Mouse (Mus musculus) midbrain, embryonic 13.5 days (tissue): ENCODE measurements at regions not wholly inside any gene's neighbourhood (a gene's known extent, or its start where the extent isn't known, plus 50 kb on each side); places are given as distances from the start of the nearest gene placed in this dataset.

ENCODE experiments used
- ATAC-seq: fragments of 200-750 bp; cut with Nextera tagmentation; 2 replicates; pipeline ENCODE4 v1.8.0; 2017; ENCODE audit warnings: mild to moderate bottlenecking, moderate TSS enrichment, moderate library complexity
- H3K27ac ChIP-seq: fragments of 300-500 bp; sonication (generic); 2 replicates; pipeline ENCODE4 v1.5.1; 2015; ENCODE audit warnings: inconsistent platforms, mild to moderate bottlenecking, moderate library complexity
- H3K27me3 ChIP-seq: fragments of 300-500 bp; sonication (generic); 2 replicates; pipeline ENCODE4 v1.6.1; 2015; ENCODE audit warnings: mild to moderate bottlenecking, inconsistent platforms
- H3K36me3 ChIP-seq: fragments of 300-500 bp; sonication (generic); 2 replicates; pipeline ENCODE4 v1.6.1; 2015; ENCODE audit warnings: mild to moderate bottlenecking, inconsistent platforms
- H3K4me1 ChIP-seq: fragments of 300-500 bp; sonication (generic); replicated peaks from 2 replicates; pipeline ENCODE4 v1.6.1; 2015; ENCODE audit warnings: inconsistent platforms
- H3K4me2 ChIP-seq: fragments of 300-500 bp; sonication (generic); replicated peaks from 2 replicates; pipeline ENCODE4 v1.6.1; 2015; ENCODE audit warnings: moderate library complexity, mild to moderate bottlenecking, inconsistent platforms
- H3K4me3 ChIP-seq: fragments of 300-500 bp; sonication (generic); replicated peaks from 2 replicates; pipeline ENCODE4 v1.5.1; 2015; ENCODE audit warnings: mild to moderate bottlenecking, inconsistent platforms
- H3K9ac ChIP-seq: fragments of 300-500 bp; sonication (generic); replicated peaks from 2 replicates; pipeline ENCODE4 v1.6.1; 2015; ENCODE audit warnings: mild to moderate bottlenecking, inconsistent platforms
- H3K9me3 ChIP-seq: fragments of 300-500 bp; sonication (generic); 2 replicates; pipeline ENCODE4 v1.6.1; 2016; ENCODE audit warnings: mild to moderate bottlenecking, inconsistent platforms
- WGBS: fragments of 180-500 bp; shearing (Covaris S2); methylation state at CpG from one replicate; pipeline ENCODE4 v1.1.7; 2015; 5-methylcytosine and 5-hydroxymethylcytosine counted together

DNA sequence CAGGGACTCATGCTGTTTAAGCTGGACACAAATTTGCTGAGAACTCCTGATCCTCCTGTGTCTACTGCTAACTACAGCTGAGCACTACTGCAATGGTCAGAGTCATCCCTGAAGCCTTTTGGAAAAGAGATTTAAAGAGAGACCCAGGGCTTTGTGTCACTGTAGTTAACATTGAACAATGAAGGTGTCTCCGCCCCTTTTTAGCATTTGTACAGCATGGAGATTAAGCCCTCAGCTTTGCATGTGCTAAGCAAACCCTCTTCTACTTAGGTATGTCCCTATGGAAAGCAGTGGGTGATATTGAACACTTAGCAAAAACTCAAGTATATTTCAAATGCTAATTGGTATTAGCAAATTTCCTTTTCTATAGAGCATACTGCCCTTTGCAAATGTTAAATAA, 231.6 kb downstream of the Etaa1 start:
- Histone ChIP-seq H3K27ac (no peak overlapping the region), H3K9ac (no peak overlapping the region), H3K4me2 (no peak overlapping the region), H3K4me1 (no peaks in the 10 kb centered on the region), H3K4me3 (no peak overlapping the region), H3K27me3 (no peaks in the 10 kb centered on the region), H3K36me3 (no peaks in the 10 kb centered on the region), H3K9me3 (no peaks in the 10 kb centered on the region)
- no peak for ATAC-seq
- WGBS = 64% methylated on average over 1 of the region's 1 CpGs

DNA sequence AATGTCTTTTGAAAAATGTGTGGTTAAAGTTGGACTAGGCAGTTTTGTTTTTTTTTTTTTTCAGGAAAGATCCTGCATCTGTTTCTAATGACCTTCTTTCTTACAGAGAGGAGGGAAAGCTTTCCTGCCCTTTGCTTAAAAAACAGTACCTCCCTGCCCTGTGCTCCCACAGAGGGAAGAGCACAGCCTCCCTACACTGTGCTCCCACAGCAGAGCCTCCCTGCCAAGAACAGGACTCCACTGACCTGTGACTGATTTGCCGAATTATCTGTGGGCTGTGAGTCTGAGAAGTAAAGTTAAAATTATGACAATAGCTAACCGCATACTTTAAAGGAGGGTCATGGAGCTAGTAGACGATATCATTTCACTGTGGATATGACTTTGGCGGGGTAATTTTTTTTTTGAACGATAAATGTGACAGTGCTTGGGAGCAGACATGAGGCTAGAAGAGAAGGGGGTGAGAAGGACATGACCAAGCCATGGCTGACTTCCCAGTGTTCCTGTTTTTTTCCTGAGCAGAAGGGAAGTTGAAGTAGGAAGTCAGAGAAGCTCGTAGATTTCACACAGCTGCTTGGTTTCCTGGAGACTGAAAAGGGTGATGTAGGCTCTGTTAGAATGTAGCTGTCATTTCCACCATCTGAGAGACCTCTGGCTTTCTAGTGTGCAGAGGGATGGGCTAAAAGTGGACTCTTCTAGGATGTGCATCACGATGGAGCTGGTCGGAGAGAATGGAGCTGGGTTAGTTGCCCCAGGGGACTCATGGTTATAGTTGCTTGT, 226.2 kb downstream of the Etaa1 start:
- H3K36me3 ChIP-seq = no peaks in the 10 kb centered on the region
- WGBS = 76% methylated on average over 8 of the region's 8 CpGs
- H3K4me1 ChIP-seq = no peaks in the 10 kb centered on the region
- H3K27ac ChIP-seq = no peak overlapping the region
- H3K9ac ChIP-seq = no peak overlapping the region
- no peak overlapping the region for H3K4me3 ChIP-seq
- no peak overlapping the region for H3K4me2 ChIP-seq
- no peak for ATAC-seq
- no peaks in the 10 kb centered on the region for H3K27me3 ChIP-seq
- H3K9me3 ChIP-seq = no peaks in the 10 kb centered on the region

DNA sequence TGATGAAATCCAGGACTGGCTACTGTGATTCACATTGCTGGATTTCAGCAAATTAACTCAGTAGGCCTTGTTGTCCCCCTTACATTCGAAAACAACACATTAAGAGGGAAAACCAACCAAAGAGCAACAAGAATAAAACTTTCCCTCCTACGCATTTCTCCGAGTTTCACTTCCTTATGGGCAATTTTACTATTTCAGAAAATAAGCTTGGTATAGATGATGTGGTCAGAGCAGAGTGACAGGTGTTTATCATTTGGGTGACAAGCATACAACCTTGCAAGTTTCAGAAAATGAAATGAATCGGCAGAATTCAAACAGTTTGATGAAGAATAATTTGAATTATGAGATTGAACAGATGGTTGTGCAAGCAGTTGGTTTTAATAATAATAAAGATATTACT, 220.6 kb downstream of the Etaa1 start:
- no peak for ATAC-seq
- no peaks in the 10 kb centered on the region for H3K36me3 ChIP-seq
- no peak overlapping the region for H3K4me3 ChIP-seq
- H3K4me1 ChIP-seq = no peaks in the 10 kb centered on the region
- H3K27ac ChIP-seq = no peak overlapping the region
- H3K4me2 ChIP-seq = no peak overlapping the region
- 93% methylated on average over 4 of the region's 4 CpGs for WGBS
- H3K9ac ChIP-seq = no peak overlapping the region
- H3K9me3 ChIP-seq = no peaks in the 10 kb centered on the region
- H3K27me3 ChIP-seq = no peaks in the 10 kb centered on the region

DNA sequence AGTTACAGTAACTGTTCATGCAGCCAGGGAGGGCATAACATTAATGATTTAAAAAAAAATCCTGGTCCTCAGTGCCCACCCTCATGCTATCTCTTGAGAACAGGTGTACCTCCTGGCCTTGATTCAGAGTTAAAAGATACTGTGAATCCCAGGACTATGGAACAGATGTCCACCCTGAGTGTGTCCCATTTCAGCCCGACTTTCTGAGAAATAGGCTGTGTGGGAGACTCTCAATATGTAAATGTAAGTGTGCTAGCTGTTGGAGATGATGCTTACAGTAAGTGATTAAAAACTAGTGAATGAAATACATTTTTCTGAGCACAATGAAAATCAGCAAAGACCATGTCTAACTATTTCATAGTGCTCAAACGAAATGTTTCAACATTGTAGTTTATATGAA, 219.2 kb downstream of the Etaa1 start:
- Histone ChIP-seq H3K4me3 (no peak overlapping the region), H3K4me2 (no peak overlapping the region), H3K9me3 (no peaks in the 10 kb centered on the region), H3K9ac (no peak overlapping the region), H3K27me3 (no peaks in the 10 kb centered on the region), H3K36me3 (no peaks in the 10 kb centered on the region), H3K27ac (no peak overlapping the region), H3K4me1 (no peaks in the 10 kb centered on the region)
- ATAC-seq = no peak
- 75% methylated on average over 2 of the region's 2 CpGs for WGBS

GRCm38 (mm10) chr11:17738879-17739278, 214.8 kb downstream of the Etaa1 start:
- ATAC-seq = no peak
- H3K9me3 ChIP-seq = no peaks in the 10 kb centered on the region
- WGBS = 48% methylated on average over 5 of the region's 5 CpGs

DNA sequence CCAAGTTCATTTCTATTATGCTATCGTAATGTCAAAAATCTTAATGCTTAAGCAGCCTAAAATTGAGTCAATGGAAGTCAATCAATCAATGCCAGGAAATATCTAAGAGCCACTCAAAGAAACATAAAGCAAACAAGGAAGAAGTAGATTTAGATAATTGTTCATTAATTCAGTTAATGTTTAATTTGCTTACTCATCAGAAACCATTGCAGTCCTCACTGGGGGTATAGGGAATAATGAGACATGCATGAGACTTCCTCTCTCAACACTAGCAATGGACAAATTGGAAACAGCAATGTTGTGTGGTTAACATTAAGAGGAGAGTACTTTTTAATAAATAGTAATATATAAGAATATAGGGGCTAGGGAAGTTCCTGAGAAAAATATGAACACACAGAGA, 209.9 kb downstream of the Etaa1 start:
- 95% methylated on average over 1 of the region's 1 CpGs for WGBS
- no peaks in the 10 kb centered on the region for H3K36me3 ChIP-seq
- no peak overlapping the region for H3K27ac ChIP-seq
- no peaks in the 10 kb centered on the region for H3K4me1 ChIP-seq
- no peaks in the 10 kb centered on the region for H3K27me3 ChIP-seq
- no peak overlapping the region for H3K4me2 ChIP-seq
- no peak overlapping the region for H3K9ac ChIP-seq
- no peaks in the 10 kb centered on the region for H3K9me3 ChIP-seq
- ATAC-seq = no peak
- H3K4me3 ChIP-seq = no peak overlapping the region

More at GRCm38 (mm10) chr11:17738879-17739278, 214.8 kb downstream of the Etaa1 start:
- Histone ChIP-seq H3K4me1 (no peaks in the 10 kb centered on the region), H3K9ac (no peak overlapping the region), H3K27me3 (no peaks in the 10 kb centered on the region), H3K4me3 (no peak overlapping the region), H3K4me2 (no peak overlapping the region), H3K36me3 (no peaks in the 10 kb centered on the region), H3K27ac (no peak overlapping the region)

GRCm38 (mm10) chr11:17750345-17750744, 203.3 kb downstream of the Etaa1 start:
- peaks cover 6% of the 10 kb centered on the region for H3K4me1 ChIP-seq
- no peak overlapping the region for H3K27ac ChIP-seq
- no peak overlapping the region for H3K4me2 ChIP-seq
- H3K9ac ChIP-seq = no peak overlapping the region
- no peaks in the 10 kb centered on the region for H3K36me3 ChIP-seq
- ATAC-seq = peak; percentile 63; the same call in 1 of the 2 replicates
- WGBS = 22% methylated on average over 6 of the region's 6 CpGs
- no peaks in the 10 kb centered on the region for H3K9me3 ChIP-seq
- H3K4me3 ChIP-seq = no peak overlapping the region
- no peaks in the 10 kb centered on the region for H3K27me3 ChIP-seq

DNA sequence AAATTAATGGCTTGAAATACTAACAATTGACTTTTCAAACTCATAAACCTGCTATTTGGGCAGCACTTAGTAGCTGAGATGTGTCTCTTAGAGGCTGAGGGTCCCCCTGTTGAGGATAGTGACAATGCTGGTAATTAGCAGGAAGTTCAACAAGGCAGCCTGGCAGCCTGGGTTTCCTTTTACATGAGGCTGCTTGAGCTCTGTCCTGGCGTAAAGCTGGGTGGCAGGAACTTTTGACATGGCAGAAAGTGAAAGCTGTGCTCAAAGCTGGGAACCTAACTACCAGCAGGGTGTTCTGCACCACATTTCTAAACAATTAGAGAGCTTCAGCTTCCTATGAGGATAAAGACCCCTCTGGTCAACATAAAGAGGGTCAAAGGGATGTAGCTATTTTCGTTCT, 194.5 kb downstream of the Etaa1 start:
- WGBS = 61% methylated on average over 2 of the region's 2 CpGs

GRCm38 (mm10) chr11:17763411-17763810, 190.3 kb downstream of the Etaa1 start:
- no peak overlapping the region for H3K4me3 ChIP-seq
- H3K36me3 ChIP-seq = no peaks in the 10 kb centered on the region
- no peak overlapping the region for H3K9ac ChIP-seq
- no peaks in the 10 kb centered on the region for H3K4me1 ChIP-seq
- ATAC-seq = no peak
- no peaks in the 10 kb centered on the region for H3K9me3 ChIP-seq
- H3K27me3 ChIP-seq = no peaks in the 10 kb centered on the region
- no peak overlapping the region for H3K27ac ChIP-seq
- WGBS = 44% methylated on average over 1 of the region's 1 CpGs
- no peak overlapping the region for H3K4me2 ChIP-seq

More for the DNA sequence above, 194.5 kb downstream of the Etaa1 start:
- Histone ChIP-seq H3K4me2 (no peak overlapping the region), H3K27me3 (no peaks in the 10 kb centered on the region), H3K36me3 (no peaks in the 10 kb centered on the region), H3K9ac (no peak overlapping the region), H3K27ac (no peak overlapping the region), H3K4me1 (no peaks in the 10 kb centered on the region), H3K9me3 (no peaks in the 10 kb centered on the region), H3K4me3 (no peak overlapping the region)
- no peak for ATAC-seq

DNA sequence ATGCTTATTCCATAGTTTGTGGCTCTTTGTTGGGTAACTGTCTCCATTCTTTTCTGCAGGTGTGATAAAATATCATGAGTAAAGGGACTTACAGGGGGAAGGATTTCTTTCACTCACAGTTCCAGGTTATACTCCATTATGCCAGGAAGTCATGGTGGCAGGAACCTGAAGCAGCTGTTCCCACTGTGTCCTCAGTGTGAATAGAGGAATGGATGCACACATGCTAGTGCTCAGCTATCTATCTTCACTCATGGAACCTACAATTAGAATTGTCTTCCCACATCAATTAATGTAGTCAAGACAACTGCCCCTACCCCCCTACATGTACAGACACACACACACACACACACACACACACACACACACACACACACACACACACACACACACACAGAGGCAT, 189.5 kb downstream of the Etaa1 start:
- Histone ChIP-seq H3K4me1 (no peaks in the 10 kb centered on the region), H3K4me2 (no peak overlapping the region), H3K9me3 (no peaks in the 10 kb centered on the region), H3K36me3 (no peaks in the 10 kb centered on the region), H3K27me3 (no peaks in the 10 kb centered on the region), H3K4me3 (no peak overlapping the region), H3K27ac (no peak overlapping the region), H3K9ac (no peak overlapping the region)
- no peak for ATAC-seq

GRCm38 (mm10) chr11:17768345-17768759, 185.3 kb downstream of the Etaa1 start:
- no peak overlapping the region for H3K4me3 ChIP-seq
- H3K27ac ChIP-seq = no peak overlapping the region
- no peak overlapping the region for H3K4me2 ChIP-seq
- no peak overlapping the region for H3K9ac ChIP-seq
- H3K36me3 ChIP-seq = no peaks in the 10 kb centered on the region
- no peaks in the 10 kb centered on the region for H3K27me3 ChIP-seq
- no peak for ATAC-seq
- H3K9me3 ChIP-seq = no peaks in the 10 kb centered on the region
- H3K4me1 ChIP-seq = no peaks in the 10 kb centered on the region

GRCm38 (mm10) chr11:17768837-17769466, 184.7 kb downstream of the Etaa1 start:
- H3K9ac ChIP-seq = no peak overlapping the region
- H3K9me3 ChIP-seq = no peaks in the 10 kb centered on the region
- no peak for ATAC-seq
- no peaks in the 10 kb centered on the region for H3K27me3 ChIP-seq
- H3K4me1 ChIP-seq = no peaks in the 10 kb centered on the region
- no peak overlapping the region for H3K4me3 ChIP-seq
- no peak overlapping the region for H3K27ac ChIP-seq
- WGBS = 72% methylated on average over 4 of the region's 4 CpGs
- no peaks in the 10 kb centered on the region for H3K36me3 ChIP-seq
- no peak overlapping the region for H3K4me2 ChIP-seq

- Histone ChIP-seq H3K27me3 (no peaks in the 10 kb centered on the region), H3K9ac (no peak overlapping the region), H3K4me3 (no peak overlapping the region), H3K27ac (no peak overlapping the region), H3K9me3 (no peaks in the 10 kb centered on the region), H3K4me2 (no peak overlapping the region), H3K4me1 (no peaks in the 10 kb centered on the region), H3K36me3 (no peaks in the 10 kb centered on the region)
- peak; percentile 71; the same call in 1 of the 2 replicates for ATAC-seq
Observed at GRCm38 (mm10) chr11:17797632-17798031, 156.0 kb downstream of the Etaa1 start.
